Mouse (Mus musculus): Measurements from ENCODE around the gene Ms4a13.

GRCm38 (mm10) chr19:11135336-11135735 is 61.2 kb downstream of the Ms4a13 start:
- no peak for TF ChIP-seq POLR2A (IDR thresholded peaks at IDR 0.05; ENCODE audit: extremely low read depth, insufficient read depth, low read length)
- no peak for TF ChIP-seq CTCF (IDR thresholded peaks at IDR 0.05; ENCODE audit: extremely low read depth, insufficient read depth, low read length)
